Mouse (Mus musculus) hindbrain, embryonic 16.5 days (tissue): ENCODE data around the gene Entpd1. TPM values are rescaled to one million over a fixed set of nuclear protein-coding genes. Genes with fewer than 3 reads are reported as not detected.

Source experiments
- ATAC-seq: fragments of 200-750 bp; cut with Nextera tagmentation; 2 replicates; pipeline ENCODE4 v1.8.0; 2017; ENCODE audit warnings: moderate TSS enrichment, moderate library complexity
- H3K27ac ChIP-seq: fragments of 300-500 bp; sonication (generic); 2 replicates; pipeline ENCODE4 v1.5.1; 2014; ENCODE audit warnings: low read depth, mild to moderate bottlenecking, control low read depth, low read length, moderate library complexity
- H3K27me3 ChIP-seq: fragments of 300-500 bp; sonication (generic); replicated peaks from 2 replicates; pipeline ENCODE4 v1.6.1; 2014; ENCODE audit warnings: low read length; ENCODE audit not compliant: control insufficient read depth, insufficient read depth
- H3K36me3 ChIP-seq: fragments of 300-500 bp; sonication (generic); 2 replicates; pipeline ENCODE4 v1.6.1; 2014; ENCODE audit warnings: mild to moderate bottlenecking, low read length, moderate library complexity, mixed read lengths; ENCODE audit not compliant: control insufficient read depth, insufficient read depth
- H3K4me1 ChIP-seq: fragments of 300-500 bp; sonication (generic); 2 replicates; pipeline ENCODE4 v1.6.1; 2014; ENCODE audit warnings: low read depth, low read length; ENCODE audit not compliant: control insufficient read depth, insufficient read depth
- H3K4me2 ChIP-seq: fragments of 300-500 bp; sonication (generic); 2 replicates; pipeline ENCODE4 v1.6.1; 2014; ENCODE audit warnings: mild to moderate bottlenecking, low read length, control low read depth, moderate library complexity
- H3K4me3 ChIP-seq: fragments of 300-500 bp; sonication (generic); 2 replicates; pipeline ENCODE4 v1.5.1; 2014; ENCODE audit warnings: mild to moderate bottlenecking, low read length, control low read depth, moderate library complexity
- H3K9ac ChIP-seq: fragments of 300-500 bp; sonication (generic); 2 replicates; pipeline ENCODE4 v1.6.1; 2014; ENCODE audit warnings: low read depth, mild to moderate bottlenecking, control low read depth, low read length, moderate library complexity
- H3K9me3 ChIP-seq: fragments of 300-500 bp; sonication (generic); 2 replicates; pipeline ENCODE4 v1.6.1; 2014; ENCODE audit warnings: mild to moderate bottlenecking, low read length, moderate library complexity; ENCODE audit not compliant: control insufficient read depth
- WGBS: fragments of 180-500 bp; shearing (Covaris S2); extraction: QIAGEN DNeasy Blood & Tissue Kit; methylation state at CpG from one replicate; pipeline ENCODE4 v1.1.7; 2014; 5-methylcytosine and 5-hydroxymethylcytosine counted together
- polyA plus RNA-seq: library from polyadenylated mRNA; unstranded; fragments of >200 nt; fragmentation: Nextera tagmentation; extraction: Ambion mirVana; gene quantifications from 2 replicates; pipeline ENCODE4 v1.2.1, GENCODE M21; 2015

Gene Entpd1
- polyA plus RNA-seq, 1 experiment from 2014 or later: 8.1 TPM

DNA sequence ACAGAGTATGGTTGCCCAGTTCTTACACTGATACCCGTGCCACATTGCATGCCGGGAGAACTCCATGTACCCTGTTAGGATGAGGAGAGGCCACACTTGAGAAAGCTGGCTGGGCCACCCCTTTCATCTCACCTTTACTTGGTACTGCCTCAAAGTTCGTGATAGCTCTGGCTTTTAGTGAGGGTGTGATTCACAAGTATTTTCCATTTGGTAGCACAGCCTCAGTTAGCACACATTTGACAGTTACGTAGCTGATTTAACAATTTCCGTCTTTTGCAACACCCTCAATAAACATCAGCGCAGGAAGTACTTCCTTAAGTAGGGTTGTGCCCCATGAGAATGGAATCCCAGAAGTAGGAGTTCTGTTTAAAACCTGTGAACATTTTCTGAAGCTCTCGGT is 53.6 kb downstream of the Entpd1 start:
- no peaks in the 10 kb centered on the region for H3K27me3 ChIP-seq
- ATAC-seq: no peak
- 90% methylated on average over 7 of the region's 7 CpGs for WGBS

GRCm38 (mm10) chr19:40667111-40667510 is 54.9 kb downstream of the Entpd1 start:
- Histone ChIP-seq H3K9ac (no peak overlapping the region), H3K4me1 (no peaks in the 10 kb centered on the region), H3K9me3 (no peaks in the 10 kb centered on the region), H3K27me3 (no peaks in the 10 kb centered on the region), H3K36me3 (no peaks in the 10 kb centered on the region), H3K4me3 (no peak overlapping the region), H3K27ac (no peak overlapping the region), H3K4me2 (no peak overlapping the region)
- ATAC-seq: no peak
- 90% methylated on average over 6 of the region's 6 CpGs for WGBS

More for the DNA sequence above, 53.6 kb downstream of the Entpd1 start:
- Histone ChIP-seq H3K36me3 (no peaks in the 10 kb centered on the region), H3K27ac (no peak overlapping the region), H3K9me3 (no peaks in the 10 kb centered on the region), H3K9ac (no peak overlapping the region), H3K4me1 (no peaks in the 10 kb centered on the region), H3K4me2 (no peak overlapping the region), H3K4me3 (no peak overlapping the region)

DNA sequence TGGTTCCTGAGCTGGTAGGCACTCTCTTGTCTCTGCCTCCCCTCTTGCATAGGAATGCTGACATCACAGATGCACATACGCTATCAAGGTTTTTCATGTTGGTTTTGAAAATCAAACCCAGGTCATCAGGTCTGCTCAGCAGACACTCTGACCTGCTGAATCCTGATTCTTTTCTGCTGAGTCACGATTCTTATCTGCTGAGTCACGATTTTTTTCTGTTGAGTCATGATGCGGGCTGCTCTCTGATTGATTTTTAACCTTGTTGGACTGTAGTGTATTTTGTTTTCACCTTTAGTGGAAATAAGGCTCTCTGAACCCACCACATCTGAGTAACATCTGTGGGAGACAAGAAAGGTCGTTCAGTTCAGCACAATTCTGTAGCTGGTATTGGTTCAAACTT is 63.2 kb downstream of the Entpd1 start:
- 87% methylated on average over 5 of the region's 5 CpGs for WGBS
- Histone ChIP-seq H3K9ac (no peak overlapping the region), H3K9me3 (no peaks in the 10 kb centered on the region), H3K4me2 (no peak overlapping the region), H3K27ac (no peak overlapping the region), H3K4me1 (no peaks in the 10 kb centered on the region), H3K27me3 (no peaks in the 10 kb centered on the region), H3K36me3 (no peaks in the 10 kb centered on the region), H3K4me3 (no peak overlapping the region)
- ATAC-seq: no peak

- Histone ChIP-seq H3K36me3 (no peaks in the 10 kb centered on the region), H3K27ac (no peak overlapping the region), H3K4me2 (no peak overlapping the region), H3K27me3 (no peaks in the 10 kb centered on the region), H3K9ac (no peak overlapping the region), H3K4me3 (no peak overlapping the region), H3K9me3 (no peaks in the 10 kb centered on the region), H3K4me1 (no peaks in the 10 kb centered on the region)
- 82% methylated on average over 6 of the region's 6 CpGs for WGBS
- no peak for ATAC-seq
Measured at GRCm38 (mm10) chr19:40678087-40678486, 65.9 kb downstream of the Entpd1 start.

DNA sequence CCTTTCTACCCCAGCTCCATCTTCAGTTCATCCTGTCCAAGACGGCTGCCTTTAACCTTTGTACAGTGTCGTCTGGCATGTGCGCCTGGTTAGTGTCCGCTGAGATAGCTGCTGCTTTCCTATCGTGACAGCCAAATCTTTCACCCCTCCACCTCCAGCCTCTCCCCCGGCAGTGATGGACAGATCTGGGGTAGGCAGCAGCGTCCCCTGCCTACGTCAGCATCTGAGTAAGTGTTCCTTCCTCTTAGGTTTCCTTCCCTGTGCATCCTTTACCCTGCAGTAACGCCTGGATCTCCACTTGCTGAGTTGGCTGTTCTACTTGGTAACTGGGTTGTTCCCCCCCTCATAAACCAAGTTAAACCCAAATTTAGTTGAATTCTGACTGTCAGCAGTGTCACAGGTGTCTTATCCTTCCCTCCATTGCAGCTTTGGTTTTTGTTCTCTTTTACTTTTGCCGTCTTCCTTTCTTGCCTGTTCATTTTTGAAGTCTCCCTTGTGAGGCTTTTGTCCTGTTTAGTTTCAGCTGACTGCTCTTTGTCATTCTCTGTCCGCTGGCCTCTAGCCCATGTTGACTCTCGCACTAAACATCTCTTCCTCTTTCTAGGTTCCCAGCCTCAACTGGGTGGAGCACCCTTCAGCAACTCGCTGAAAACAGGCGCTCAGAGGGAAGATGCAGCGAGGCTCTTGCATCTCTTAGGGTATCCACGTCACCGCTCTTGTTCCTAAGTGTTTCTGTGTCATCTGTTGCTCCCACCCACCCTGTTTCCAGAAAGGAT is 66.6 kb downstream of the Entpd1 start:
- Histone ChIP-seq H3K4me3 (no peak overlapping the region), H3K36me3 (no peaks in the 10 kb centered on the region), H3K9me3 (no peaks in the 10 kb centered on the region), H3K4me1 (no peaks in the 10 kb centered on the region), H3K9ac (no peak overlapping the region), H3K27me3 (no peaks in the 10 kb centered on the region), H3K4me2 (no peak overlapping the region), H3K27ac (no peak overlapping the region)
- no peak for ATAC-seq
- 54% methylated on average over 17 of the region's 17 CpGs for WGBS

DNA sequence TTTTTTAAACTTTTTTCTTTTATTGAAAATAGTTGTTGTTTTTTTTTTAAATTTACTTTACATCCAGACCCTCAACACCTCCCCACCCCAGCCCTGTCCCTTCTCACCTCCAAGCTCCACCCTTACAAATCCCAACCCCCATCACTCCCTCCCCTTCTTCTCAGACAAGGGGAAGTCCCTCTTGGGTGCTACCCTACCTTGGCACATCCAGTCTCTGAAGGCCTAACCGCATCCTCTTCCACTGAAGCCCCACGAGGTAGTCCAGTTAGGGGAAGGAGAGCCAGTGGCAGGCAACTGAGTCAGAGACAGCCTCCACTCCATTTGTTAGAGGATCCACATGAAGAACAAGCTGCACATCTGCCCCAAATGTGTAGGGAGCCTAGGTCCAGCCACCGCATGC is 67.5 kb downstream of the Entpd1 start:
- Histone ChIP-seq H3K4me1 (no peaks in the 10 kb centered on the region), H3K27ac (no peak overlapping the region), H3K9ac (no peak overlapping the region), H3K27me3 (no peaks in the 10 kb centered on the region), H3K36me3 (no peaks in the 10 kb centered on the region), H3K9me3 (no peaks in the 10 kb centered on the region), H3K4me3 (no peak overlapping the region), H3K4me2 (no peak overlapping the region)
- 98% methylated on average over 3 of the region's 3 CpGs for WGBS
- no peak for ATAC-seq

DNA sequence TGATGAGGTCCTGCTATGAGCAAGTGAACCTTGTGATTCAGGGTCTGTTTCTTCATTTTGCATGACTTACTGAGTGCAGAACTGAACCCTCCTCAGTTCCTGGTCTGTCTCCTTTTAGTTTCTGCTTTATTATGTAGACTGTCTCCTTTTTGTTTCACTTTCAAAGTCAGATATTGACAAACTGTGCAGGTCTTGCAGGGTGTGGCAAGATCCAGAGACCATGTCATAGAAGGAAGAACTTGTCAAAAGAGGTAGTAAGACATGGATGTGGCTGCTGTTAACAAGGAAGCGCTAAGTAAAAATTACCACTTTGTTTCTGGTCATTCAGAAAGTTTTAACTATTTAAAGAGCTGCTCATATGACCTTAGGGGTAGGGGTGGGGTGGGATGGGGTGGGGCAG is 72.0 kb downstream of the Entpd1 start:
- H3K4me1 ChIP-seq: no peaks in the 10 kb centered on the region
- H3K36me3 ChIP-seq: no peaks in the 10 kb centered on the region
- no peak overlapping the region for H3K4me3 ChIP-seq
- H3K27me3 ChIP-seq: no peaks in the 10 kb centered on the region
- no peak overlapping the region for H3K9ac ChIP-seq
- no peaks in the 10 kb centered on the region for H3K9me3 ChIP-seq
- ATAC-seq: no peak
- WGBS: 96% methylated on average over 1 of the region's 1 CpGs
- no peak overlapping the region for H3K4me2 ChIP-seq
- H3K27ac ChIP-seq: no peak overlapping the region

GRCm38 (mm10) chr19:40684566-40684965 is 72.4 kb downstream of the Entpd1 start:
- Histone ChIP-seq H3K27ac (no peak overlapping the region), H3K4me3 (no peak overlapping the region), H3K9ac (no peak overlapping the region), H3K4me2 (no peak overlapping the region), H3K36me3 (no peaks in the 10 kb centered on the region), H3K4me1 (no peaks in the 10 kb centered on the region), H3K27me3 (no peaks in the 10 kb centered on the region), H3K9me3 (no peaks in the 10 kb centered on the region)
- WGBS: 87% methylated on average over 7 of the region's 7 CpGs
- no peak for ATAC-seq

GRCm38 (mm10) chr19:40687291-40687927 is 75.2 kb downstream of the Entpd1 start:
- Histone ChIP-seq H3K9ac (no peak overlapping the region), H3K27me3 (no peaks in the 10 kb centered on the region), H3K9me3 (no peaks in the 10 kb centered on the region), H3K4me3 (no peak overlapping the region), H3K4me1 (no peaks in the 10 kb centered on the region), H3K36me3 (no peaks in the 10 kb centered on the region), H3K4me2 (no peak overlapping the region), H3K27ac (no peak overlapping the region)
- 77% methylated on average over 4 of the region's 4 CpGs for WGBS
- no peak for ATAC-seq
